Mouse (Mus musculus): Measurements from ENCODE around the gene Ntf3.

- TF ChIP-seq CTCF (IDR thresholded peaks at IDR 0.05; ENCODE audit: insufficient read depth, low read length): no peak
- no peak for TF ChIP-seq POLR2A (IDR thresholded peaks at IDR 0.05; ENCODE audit: borderline replicate concordance, extremely low read depth, low read depth, low read length)
Measured at GRCm38 (mm10) chr6:126166548-126167207, at the start of gene Ntf3.

Data from lung, adult 2 months (tissue).